Mouse (Mus musculus): Measurements from ENCODE around the gene Fam193a.

- TF ChIP-seq CTCF (IDR thresholded peaks at IDR 0.05; ENCODE audit: borderline replicate concordance, control insufficient read depth, extremely low read depth, insufficient read depth, low read length, poor library complexity) (no peak), POLR2A (IDR thresholded peaks at IDR 0.05; ENCODE audit: control insufficient read depth, extremely low read depth, insufficient read depth, low read length, poor library complexity) (no peak)
Measured at GRCm38 (mm10) chr5:34500886-34501285, 131.2 kb downstream of the Fam193a start.

Measured in thymus, adult 2 months (tissue).